Mouse (Mus musculus): ENCODE results near the gene Bace1. TPM values are rescaled to one million over a fixed set of nuclear protein-coding genes. Genes with fewer than 3 reads are reported as not detected.

The Bace1 gene
- polyA plus RNA-seq, 1 experiment from 2014 or later = 42.9 TPM

- 98% methylated on average over 2 of the region's 2 CpGs for WGBS
- Histone ChIP-seq H3K27ac (ENCODE audit: low read depth, low read length) (no peak overlapping the region), H3K36me3 (ENCODE audit: control insufficient read depth, insufficient read depth, low read length) (peaks cover 27% of the 10 kb centered on the region), H3K4me3 (ENCODE audit: low read length) (no peak overlapping the region), H3K4me1 (ENCODE audit: control insufficient read depth, insufficient read depth, low read depth, low read length) (peaks cover 19% of the 10 kb centered on the region), H3K9me3 (ENCODE audit: control insufficient read depth, low read length) (no peaks in the 10 kb centered on the region), H3K4me2 (ENCODE audit: low read length) (no peak overlapping the region), H3K27me3 (replicated peaks; ENCODE audit: control insufficient read depth, insufficient read depth, low read length) (no peaks in the 10 kb centered on the region), H3K9ac (ENCODE audit: low read depth, low read length) (no peak overlapping the region)
- ATAC-seq = no peak
Observed at GRCm38 (mm10) chr9:45853695-45854094, 15.3 kb downstream of the Bace1 start.

DNA sequence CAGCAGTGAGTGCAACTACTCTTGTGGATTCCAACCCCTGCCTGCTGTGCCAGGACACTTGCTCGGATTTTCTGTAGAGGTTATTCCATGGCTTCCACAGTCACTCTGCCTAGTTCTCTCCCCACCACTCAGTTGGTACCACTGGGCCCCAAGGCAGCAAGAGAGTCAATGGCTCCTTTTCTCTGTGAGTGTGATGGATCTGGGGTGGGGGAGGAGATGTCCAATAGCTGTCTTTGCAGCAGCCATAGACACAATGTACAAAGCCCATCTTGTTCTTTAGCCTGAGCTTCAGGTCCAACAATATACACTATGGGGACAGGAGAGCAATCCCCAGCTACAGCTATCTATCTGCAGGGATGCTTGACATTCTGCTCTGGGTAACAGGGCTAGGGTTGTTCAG is 15.8 kb downstream of the Bace1 start:
- Histone ChIP-seq H3K9ac (ENCODE audit: low read depth, low read length) (no peak overlapping the region), H3K27ac (ENCODE audit: low read depth, low read length) (no peak overlapping the region), H3K4me3 (ENCODE audit: low read length) (no peak overlapping the region), H3K36me3 (ENCODE audit: control insufficient read depth, insufficient read depth, low read length) (peaks cover 31% of the 10 kb centered on the region), H3K27me3 (replicated peaks; ENCODE audit: control insufficient read depth, insufficient read depth, low read length) (no peaks in the 10 kb centered on the region), H3K4me1 (ENCODE audit: control insufficient read depth, insufficient read depth, low read depth, low read length) (peaks cover 17% of the 10 kb centered on the region), H3K9me3 (ENCODE audit: control insufficient read depth, low read length) (no peaks in the 10 kb centered on the region), H3K4me2 (ENCODE audit: low read length) (no peak overlapping the region)
- ATAC-seq = no peak
- WGBS = 69% methylated on average over 1 of the region's 1 CpGs

DNA sequence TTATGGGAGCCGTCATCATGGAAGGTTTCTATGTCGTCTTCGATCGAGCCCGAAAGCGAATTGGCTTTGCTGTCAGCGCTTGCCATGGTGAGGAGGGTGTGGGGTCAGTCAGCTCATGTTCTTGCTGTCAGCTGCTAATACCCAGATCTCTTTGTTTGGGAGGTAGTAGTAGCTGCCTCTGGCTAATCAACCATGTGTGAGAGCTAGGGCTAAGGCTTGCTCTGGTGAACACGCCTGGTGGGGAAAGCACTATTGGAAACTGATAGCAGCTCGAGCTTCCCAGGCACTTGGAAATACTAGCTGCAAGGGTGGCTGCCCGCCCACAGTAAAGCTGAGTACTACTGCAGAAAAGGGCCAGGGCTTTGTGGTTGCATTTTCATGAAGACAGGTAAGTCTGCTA is 21.0 kb downstream of the Bace1 start:
- no peak for ATAC-seq
- Histone ChIP-seq H3K9ac (ENCODE audit: low read depth, low read length) (no peak overlapping the region), H3K4me3 (ENCODE audit: low read length) (no peak overlapping the region), H3K9me3 (ENCODE audit: control insufficient read depth, low read length) (no peaks in the 10 kb centered on the region), H3K36me3 (ENCODE audit: control insufficient read depth, insufficient read depth, low read length) (peaks cover 64% of the 10 kb centered on the region), H3K27ac (ENCODE audit: low read depth, low read length) (no peak overlapping the region), H3K4me2 (ENCODE audit: low read length) (no peak overlapping the region), H3K27me3 (replicated peaks; ENCODE audit: control insufficient read depth, insufficient read depth, low read length) (no peaks in the 10 kb centered on the region), H3K4me1 (ENCODE audit: control insufficient read depth, insufficient read depth, low read depth, low read length) (no peaks in the 10 kb centered on the region)
- 92% methylated on average over 10 of the region's 10 CpGs for WGBS

DNA sequence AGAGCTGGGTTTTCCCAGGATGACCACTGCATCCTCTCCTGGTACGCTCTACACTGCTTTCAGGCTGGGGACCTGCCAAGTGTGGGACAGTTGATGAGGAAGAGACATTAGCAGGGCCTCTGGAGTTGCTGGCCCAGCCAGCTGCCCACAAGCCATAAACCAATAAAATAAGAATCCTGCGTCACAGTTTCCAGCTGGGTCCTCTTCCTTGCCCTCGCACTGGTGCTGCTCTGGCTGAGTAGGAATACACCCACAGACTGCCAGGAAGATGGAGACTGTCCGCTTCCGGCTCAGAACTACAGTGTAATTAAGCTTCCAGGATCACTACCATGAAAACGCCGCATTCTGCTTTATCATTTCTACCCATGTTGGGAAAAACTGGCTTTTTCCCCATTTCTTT is 23.4 kb downstream of the Bace1 start:
- Histone ChIP-seq H3K27ac (ENCODE audit: low read depth, low read length) (no peak overlapping the region), H3K27me3 (replicated peaks; ENCODE audit: control insufficient read depth, insufficient read depth, low read length) (no peaks in the 10 kb centered on the region), H3K4me2 (ENCODE audit: low read length) (no peak overlapping the region), H3K9me3 (ENCODE audit: control insufficient read depth, low read length) (no peaks in the 10 kb centered on the region), H3K36me3 (ENCODE audit: control insufficient read depth, insufficient read depth, low read length) (peaks cover 72% of the 10 kb centered on the region), H3K4me3 (ENCODE audit: low read length) (no peak overlapping the region), H3K9ac (ENCODE audit: low read depth, low read length) (no peak overlapping the region), H3K4me1 (ENCODE audit: control insufficient read depth, insufficient read depth, low read depth, low read length) (no peaks in the 10 kb centered on the region)
- WGBS = 75% methylated on average over 7 of the region's 7 CpGs
- ATAC-seq = no peak

GRCm38 (mm10) chr9:45869181-45869580 is 30.8 kb downstream of the Bace1 start:
- Histone ChIP-seq H3K36me3 (ENCODE audit: control insufficient read depth, insufficient read depth, low read length) (peaks cover 53% of the 10 kb centered on the region), H3K27me3 (replicated peaks; ENCODE audit: control insufficient read depth, insufficient read depth, low read length) (no peaks in the 10 kb centered on the region), H3K9me3 (ENCODE audit: control insufficient read depth, low read length) (no peaks in the 10 kb centered on the region), H3K4me3 (ENCODE audit: low read length) (no peak overlapping the region), H3K27ac (ENCODE audit: low read depth, low read length) (no peak overlapping the region), H3K4me1 (ENCODE audit: control insufficient read depth, insufficient read depth, low read depth, low read length) (no peaks in the 10 kb centered on the region), H3K9ac (ENCODE audit: low read depth, low read length) (no peak overlapping the region), H3K4me2 (ENCODE audit: low read length) (no peak overlapping the region)
- ATAC-seq = no peak
- WGBS = 95% methylated on average over 3 of the region's 3 CpGs

DNA sequence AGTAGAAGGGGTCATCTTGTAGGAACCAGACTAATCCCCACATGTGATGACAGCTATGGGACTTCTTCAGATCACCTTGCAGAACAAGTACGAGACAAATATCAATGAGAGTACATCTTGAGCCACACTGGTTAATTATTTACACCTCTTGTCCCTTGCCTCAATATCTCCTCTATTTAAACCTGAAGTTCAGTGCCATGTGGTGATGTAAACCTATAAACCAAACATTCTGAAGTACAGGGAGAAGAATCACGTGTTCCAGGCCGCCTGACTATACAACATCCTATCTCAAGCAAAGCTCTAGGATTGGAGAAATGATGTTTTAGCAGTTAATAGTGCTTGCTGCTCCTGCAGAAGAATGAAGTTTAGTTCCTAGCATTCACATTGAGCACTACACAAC is 31.9 kb downstream of the Bace1 start:
- no peak for ATAC-seq
- H3K27ac ChIP-seq (ENCODE audit: low read depth, low read length) = no peak overlapping the region
- H3K9me3 ChIP-seq (ENCODE audit: control insufficient read depth, low read length) = no peaks in the 10 kb centered on the region
- H3K36me3 ChIP-seq (ENCODE audit: control insufficient read depth, insufficient read depth, low read length) = peaks cover 43% of the 10 kb centered on the region
- no peak overlapping the region for H3K4me2 ChIP-seq (ENCODE audit: low read length)
- no peaks in the 10 kb centered on the region for H3K4me1 ChIP-seq (ENCODE audit: control insufficient read depth, insufficient read depth, low read depth, low read length)
- no peak overlapping the region for H3K9ac ChIP-seq (ENCODE audit: low read depth, low read length)
- H3K4me3 ChIP-seq (ENCODE audit: low read length) = no peak overlapping the region
- H3K27me3 ChIP-seq (replicated peaks; ENCODE audit: control insufficient read depth, insufficient read depth, low read length) = no peaks in the 10 kb centered on the region
- 97% methylated on average over 3 of the region's 3 CpGs for WGBS

GRCm38 (mm10) chr9:45877928-45878327 is 39.5 kb downstream of the Bace1 start:
- Histone ChIP-seq H3K9me3 (ENCODE audit: control insufficient read depth, low read length) (no peaks in the 10 kb centered on the region), H3K36me3 (ENCODE audit: control insufficient read depth, insufficient read depth, low read length) (peaks cover 17% of the 10 kb centered on the region), H3K4me2 (ENCODE audit: low read length) (no peak overlapping the region), H3K4me3 (ENCODE audit: low read length) (no peak overlapping the region), H3K9ac (ENCODE audit: low read depth, low read length) (no peak overlapping the region), H3K4me1 (ENCODE audit: control insufficient read depth, insufficient read depth, low read depth, low read length) (no peaks in the 10 kb centered on the region), H3K27me3 (replicated peaks; ENCODE audit: control insufficient read depth, insufficient read depth, low read length) (no peaks in the 10 kb centered on the region), H3K27ac (ENCODE audit: low read depth, low read length) (no peak overlapping the region)
- no peak for ATAC-seq
- 82% methylated on average over 2 of the region's 2 CpGs for WGBS

- H3K27ac ChIP-seq (ENCODE audit: low read depth, low read length) = no peak overlapping the region
- H3K9me3 ChIP-seq (ENCODE audit: control insufficient read depth, low read length) = no peaks in the 10 kb centered on the region
- H3K36me3 ChIP-seq (ENCODE audit: control insufficient read depth, insufficient read depth, low read length) = peaks cover 48% of the 10 kb centered on the region
- H3K4me1 ChIP-seq (ENCODE audit: control insufficient read depth, insufficient read depth, low read depth, low read length) = no peaks in the 10 kb centered on the region
- H3K27me3 ChIP-seq (replicated peaks; ENCODE audit: control insufficient read depth, insufficient read depth, low read length) = no peaks in the 10 kb centered on the region
- no peak overlapping the region for H3K4me3 ChIP-seq (ENCODE audit: low read length)
- H3K9ac ChIP-seq (ENCODE audit: low read depth, low read length) = no peak overlapping the region
- H3K4me2 ChIP-seq (ENCODE audit: low read length) = no peak overlapping the region
- ATAC-seq = no peak
Observed at GRCm38 (mm10) chr9:45893681-45894080, 55.3 kb downstream of the Bace1 start.

- Histone ChIP-seq H3K4me2 (ENCODE audit: low read length) (peak overlapping the region; percentile 71), H3K27ac (ENCODE audit: low read depth, low read length) (peak overlapping the region; percentile 98; the same call in 1 of the 2 replicates), H3K9me3 (ENCODE audit: control insufficient read depth, low read length) (no peaks in the 10 kb centered on the region), H3K4me3 (ENCODE audit: low read length) (peak overlapping the region; percentile 90), H3K9ac (ENCODE audit: low read depth, low read length) (peak overlapping the region; percentile 97; the same call in 1 of the 2 replicates), H3K4me1 (ENCODE audit: control insufficient read depth, insufficient read depth, low read depth, low read length) (peaks cover 20% of the 10 kb centered on the region), H3K27me3 (replicated peaks; ENCODE audit: control insufficient read depth, insufficient read depth, low read length) (no peaks in the 10 kb centered on the region), H3K36me3 (ENCODE audit: control insufficient read depth, insufficient read depth, low read length) (peaks cover 12% of the 10 kb centered on the region)
- WGBS = 57% methylated on average over 4 of the region's 4 CpGs
- ATAC-seq = no peak
Observed at GRCm38 (mm10) chr9:45905196-45905595, 66.8 kb downstream of the Bace1 start.

DNA sequence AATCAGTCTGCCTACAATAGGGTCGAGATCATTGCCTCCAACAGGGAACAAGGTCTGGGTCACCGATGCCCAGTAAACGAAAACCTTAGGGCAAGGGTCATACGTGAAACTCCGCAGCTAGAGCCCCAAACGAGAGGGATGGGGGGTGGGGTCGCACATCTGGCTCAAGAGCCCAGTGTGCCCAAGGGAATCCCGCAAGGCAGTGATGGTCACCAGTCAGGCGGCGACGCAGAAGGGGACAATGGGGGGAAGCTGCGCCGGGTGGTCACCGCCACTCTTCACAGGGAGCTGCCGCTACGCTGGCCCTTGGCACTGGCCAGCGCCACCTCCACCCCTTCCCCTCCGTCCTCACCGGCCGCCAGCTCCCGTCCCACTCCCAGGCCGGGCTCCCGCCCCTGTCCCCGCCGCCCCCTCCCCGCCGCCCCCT is 67.4 kb downstream of the Bace1 start:
- peak overlapping the region; percentile 71 for H3K4me2 ChIP-seq (ENCODE audit: low read length)
- peaks cover 20% of the 10 kb centered on the region for H3K4me1 ChIP-seq (ENCODE audit: control insufficient read depth, insufficient read depth, low read depth, low read length)
- H3K27me3 ChIP-seq (replicated peaks; ENCODE audit: control insufficient read depth, insufficient read depth, low read length) = no peaks in the 10 kb centered on the region
- H3K9ac ChIP-seq (ENCODE audit: low read depth, low read length) = peak overlapping the region; percentile 97
- H3K36me3 ChIP-seq (ENCODE audit: control insufficient read depth, insufficient read depth, low read length) = peaks cover 12% of the 10 kb centered on the region
- H3K4me3 ChIP-seq (ENCODE audit: low read length) = peak overlapping the region; percentile 90
- peak; percentile 62 for ATAC-seq
- peak overlapping the region; percentile 98 for H3K27ac ChIP-seq (ENCODE audit: low read depth, low read length)
- WGBS = 0% methylated on average over 16 of the region's 27 CpGs
- H3K9me3 ChIP-seq (ENCODE audit: control insufficient read depth, low read length) = no peaks in the 10 kb centered on the region
